Mouse (Mus musculus): ENCODE data around the gene Klhl2. TPM values are rescaled to one million over a fixed set of nuclear protein-coding genes. Genes with fewer than 3 reads are reported as not detected.
A peak's percentile ranks its signal among the peaks of the same experiment; 100 is the strongest.

Gene Klhl2
- total and polyA plus RNA-seq, 2 experiments from 2014 or later: 27.4 to 41.0 TPM

DNA sequence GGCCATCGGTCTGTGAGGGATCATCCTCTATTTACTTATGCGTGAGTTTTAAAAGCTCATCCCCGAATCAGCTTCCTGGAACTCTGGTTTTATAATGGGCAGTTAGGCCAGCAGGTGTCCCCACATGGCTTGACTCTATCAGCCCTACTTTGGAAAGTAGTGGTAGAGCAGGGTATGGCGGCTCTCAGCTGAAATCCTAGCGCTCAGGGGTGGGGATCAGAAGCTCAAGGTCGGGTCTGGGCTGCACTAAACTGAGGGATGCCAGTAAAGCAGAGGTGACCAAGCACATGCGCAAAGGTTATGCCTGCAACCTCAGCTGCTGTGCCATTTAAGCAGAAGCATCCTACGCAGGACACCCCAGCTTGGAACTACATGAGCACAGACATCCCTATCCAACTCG, 71.9 kb downstream of the Klhl2 start:
- no peak overlapping the region for H3K4me2 ChIP-seq (ENCODE audit: low read depth, low read length)
- H3K27me3 ChIP-seq (ENCODE audit: insufficient read depth, low read length): no peaks in the 10 kb centered on the region
- H3K27ac ChIP-seq: no peak overlapping the region
- no peak overlapping the region for H3K4me3 ChIP-seq (ENCODE audit: low read length)
- peak; percentile 37 for TF ChIP-seq CTCF (IDR thresholded peaks at IDR 0.05; ENCODE audit: low read depth)
- H3K4me1 ChIP-seq (ENCODE audit: insufficient read depth, low read length): no peaks in the 10 kb centered on the region
- H3K9me3 ChIP-seq (ENCODE audit: low read length): no peaks in the 10 kb centered on the region
- 74% methylated on average over 9 of the region's 9 CpGs for WGBS
- H3K36me3 ChIP-seq (ENCODE audit: insufficient read depth, low read length): no peaks in the 10 kb centered on the region
- H3K9ac ChIP-seq (replicated peaks; ENCODE audit: low read length): no peak overlapping the region
- ATAC-seq (no peak), DNase-seq (ENCODE audit: low spot score) (peak; percentile 13)

DNA sequence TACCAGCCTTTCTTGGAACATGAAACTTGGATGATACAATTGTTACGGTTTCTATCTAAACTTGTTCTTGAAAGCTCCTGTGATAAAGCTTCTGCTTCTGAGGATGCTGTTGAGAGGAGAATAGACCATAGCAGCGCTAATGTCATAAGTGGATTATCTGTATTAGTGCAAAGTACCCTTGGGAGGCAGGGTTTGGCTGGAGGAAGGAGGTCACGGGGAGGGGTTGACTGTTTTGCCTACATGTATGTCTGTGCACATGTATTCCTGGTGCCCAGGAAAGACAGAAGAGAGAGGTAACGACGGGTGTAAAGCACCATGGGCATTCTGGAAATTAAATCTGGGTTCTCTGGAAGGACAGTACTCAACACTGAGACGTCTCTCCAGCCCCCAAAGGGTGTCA, 75.7 kb downstream of the Klhl2 start:
- no peak overlapping the region for H3K4me3 ChIP-seq (ENCODE audit: low read length)
- H3K27ac ChIP-seq: no peak overlapping the region
- ATAC-seq (no peak), DNase-seq (ENCODE audit: low spot score) (no peak)
- TF ChIP-seq CTCF (IDR thresholded peaks at IDR 0.05; ENCODE audit: low read depth): no peak
- 91% methylated on average over 6 of the region's 6 CpGs for WGBS
- H3K9ac ChIP-seq (replicated peaks; ENCODE audit: low read length): no peak overlapping the region
- no peak overlapping the region for H3K4me2 ChIP-seq (ENCODE audit: low read depth, low read length)
- no peaks in the 10 kb centered on the region for H3K27me3 ChIP-seq (ENCODE audit: insufficient read depth, low read length)
- no peaks in the 10 kb centered on the region for H3K4me1 ChIP-seq (ENCODE audit: insufficient read depth, low read length)
- H3K9me3 ChIP-seq (ENCODE audit: low read length): no peaks in the 10 kb centered on the region
- H3K36me3 ChIP-seq (ENCODE audit: insufficient read depth, low read length): no peaks in the 10 kb centered on the region

DNA sequence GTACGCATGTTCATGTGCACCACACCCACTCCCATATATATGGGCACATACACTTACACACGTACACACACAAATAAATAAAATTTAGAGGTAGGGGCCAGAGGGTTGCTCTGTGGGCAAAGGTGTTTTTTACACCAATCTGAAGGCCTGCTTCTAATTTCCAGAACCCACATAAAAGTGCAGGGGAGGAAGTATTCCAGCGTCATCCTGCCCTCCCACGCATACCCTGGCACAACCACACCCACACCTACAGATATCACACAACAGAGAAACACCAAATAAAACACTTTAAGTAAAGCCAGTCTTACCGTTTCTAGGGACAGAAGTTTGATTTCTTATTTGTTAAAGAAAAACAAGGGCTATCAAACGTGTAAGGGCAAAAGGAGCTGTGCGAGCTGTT, 79.0 kb downstream of the Klhl2 start:
- TF ChIP-seq CTCF (IDR thresholded peaks at IDR 0.05; ENCODE audit: low read depth): no peak
- Histone ChIP-seq H3K27ac (no peak overlapping the region), H3K9ac (replicated peaks; ENCODE audit: low read length) (no peak overlapping the region), H3K27me3 (ENCODE audit: insufficient read depth, low read length) (no peaks in the 10 kb centered on the region), H3K4me1 (ENCODE audit: insufficient read depth, low read length) (no peaks in the 10 kb centered on the region), H3K4me2 (ENCODE audit: low read depth, low read length) (no peak overlapping the region), H3K36me3 (ENCODE audit: insufficient read depth, low read length) (no peaks in the 10 kb centered on the region), H3K9me3 (ENCODE audit: low read length) (no peaks in the 10 kb centered on the region), H3K4me3 (ENCODE audit: low read length) (no peak overlapping the region)
- DNase-seq (ENCODE audit: low spot score): no peak
- 88% methylated on average over 7 of the region's 7 CpGs for WGBS
- no peak for ATAC-seq

DNA sequence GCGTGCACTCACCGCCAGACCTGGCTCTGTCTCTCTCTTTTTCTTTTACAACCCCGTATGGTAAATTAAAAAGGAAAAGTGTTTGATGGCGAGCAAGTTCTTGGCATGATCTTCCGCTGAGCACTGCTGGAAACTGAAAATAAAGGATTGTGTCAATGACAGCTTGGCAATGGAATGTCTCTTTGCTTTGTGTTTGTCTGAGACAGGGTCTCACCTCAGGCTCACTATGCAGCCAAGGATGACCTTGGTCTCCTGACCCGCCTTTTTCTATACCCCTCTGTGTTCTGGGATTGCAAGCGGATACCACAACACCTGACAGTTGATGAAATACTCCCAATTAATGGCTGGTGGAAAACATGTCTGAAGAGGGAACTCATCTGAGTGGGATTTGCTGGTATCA, 80.2 kb downstream of the Klhl2 start:
- H3K4me1 ChIP-seq (ENCODE audit: insufficient read depth, low read length): no peaks in the 10 kb centered on the region
- no peak overlapping the region for H3K9ac ChIP-seq (replicated peaks; ENCODE audit: low read length)
- no peaks in the 10 kb centered on the region for H3K9me3 ChIP-seq (ENCODE audit: low read length)
- H3K36me3 ChIP-seq (ENCODE audit: insufficient read depth, low read length): no peaks in the 10 kb centered on the region
- WGBS: 46% methylated on average over 7 of the region's 7 CpGs
- ATAC-seq (no peak), DNase-seq (ENCODE audit: low spot score) (no peak)
- no peak for TF ChIP-seq CTCF (IDR thresholded peaks at IDR 0.05; ENCODE audit: low read depth)
- no peak overlapping the region for H3K27ac ChIP-seq
- no peak overlapping the region for H3K4me3 ChIP-seq (ENCODE audit: low read length)
- H3K27me3 ChIP-seq (ENCODE audit: insufficient read depth, low read length): no peaks in the 10 kb centered on the region
- H3K4me2 ChIP-seq (ENCODE audit: low read depth, low read length): no peak overlapping the region

DNA sequence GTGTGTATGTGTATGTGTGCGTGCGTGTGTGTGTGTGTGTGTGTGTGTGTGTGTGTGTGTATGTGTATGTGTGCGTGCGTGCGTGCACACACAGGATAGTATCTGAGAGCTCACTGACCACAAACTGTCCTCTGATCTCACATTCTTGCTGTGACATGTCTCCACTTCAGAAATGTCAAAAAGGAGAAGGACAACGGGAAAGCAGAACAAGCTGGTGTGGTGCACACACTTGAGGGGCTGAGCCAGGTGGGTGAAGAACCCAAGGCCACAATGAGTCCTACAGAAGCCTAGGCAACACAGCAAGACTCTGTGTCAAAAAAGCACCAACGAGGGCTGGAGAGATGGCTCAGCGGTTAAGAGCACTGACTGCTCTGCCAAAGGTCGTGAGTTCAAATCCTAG, 81.2 kb downstream of the Klhl2 start:
- WGBS: 83% methylated on average over 8 of the region's 9 CpGs
- ATAC-seq: no peak
- no peaks in the 10 kb centered on the region for H3K4me1 ChIP-seq (ENCODE audit: insufficient read depth, low read length)

DNA sequence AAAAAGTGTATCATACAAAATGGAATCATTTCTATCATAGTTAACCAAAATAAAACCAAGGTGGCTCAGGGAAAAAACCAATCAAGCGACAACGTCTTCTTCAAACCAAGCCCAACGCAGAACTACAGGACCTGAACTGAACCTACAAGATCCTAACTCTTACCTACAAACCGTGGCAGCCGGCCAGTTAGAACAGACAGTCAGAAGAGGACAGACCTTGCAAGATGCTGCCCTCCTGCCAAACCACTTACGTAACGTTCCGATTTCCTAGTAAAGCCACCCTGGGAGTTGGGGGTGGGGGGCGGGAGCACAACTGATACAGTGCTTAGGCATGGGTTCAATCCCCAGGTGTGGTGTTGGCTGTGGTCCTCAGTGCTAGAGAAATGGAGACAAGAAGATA, 82.8 kb downstream of the Klhl2 start:
- DNase-seq (ENCODE audit: low spot score) (no peak), ATAC-seq (no peak)
- no peak overlapping the region for H3K4me3 ChIP-seq (ENCODE audit: low read length)
- no peaks in the 10 kb centered on the region for H3K36me3 ChIP-seq (ENCODE audit: insufficient read depth, low read length)
- TF ChIP-seq CTCF (IDR thresholded peaks at IDR 0.05; ENCODE audit: low read depth): no peak
- H3K9me3 ChIP-seq (ENCODE audit: low read length): no peaks in the 10 kb centered on the region
- H3K27ac ChIP-seq: no peak overlapping the region
- no peaks in the 10 kb centered on the region for H3K4me1 ChIP-seq (ENCODE audit: insufficient read depth, low read length)
- no peak overlapping the region for H3K9ac ChIP-seq (replicated peaks; ENCODE audit: low read length)
- no peaks in the 10 kb centered on the region for H3K27me3 ChIP-seq (ENCODE audit: insufficient read depth, low read length)
- WGBS: 88% methylated on average over 9 of the region's 9 CpGs
- H3K4me2 ChIP-seq (ENCODE audit: low read depth, low read length): no peak overlapping the region

More for the DNA sequence above, 81.2 kb downstream of the Klhl2 start:
- Histone ChIP-seq H3K4me3 (ENCODE audit: low read length) (no peak overlapping the region), H3K27ac (no peak overlapping the region), H3K36me3 (ENCODE audit: insufficient read depth, low read length) (no peaks in the 10 kb centered on the region), H3K4me2 (ENCODE audit: low read depth, low read length) (no peak overlapping the region), H3K9me3 (ENCODE audit: low read length) (no peaks in the 10 kb centered on the region), H3K27me3 (ENCODE audit: insufficient read depth, low read length) (no peaks in the 10 kb centered on the region), H3K9ac (replicated peaks; ENCODE audit: low read length) (no peak overlapping the region)
- no peak for TF ChIP-seq CTCF (IDR thresholded peaks at IDR 0.05; ENCODE audit: low read depth)
- no peak for DNase-seq (ENCODE audit: low spot score)

DNA sequence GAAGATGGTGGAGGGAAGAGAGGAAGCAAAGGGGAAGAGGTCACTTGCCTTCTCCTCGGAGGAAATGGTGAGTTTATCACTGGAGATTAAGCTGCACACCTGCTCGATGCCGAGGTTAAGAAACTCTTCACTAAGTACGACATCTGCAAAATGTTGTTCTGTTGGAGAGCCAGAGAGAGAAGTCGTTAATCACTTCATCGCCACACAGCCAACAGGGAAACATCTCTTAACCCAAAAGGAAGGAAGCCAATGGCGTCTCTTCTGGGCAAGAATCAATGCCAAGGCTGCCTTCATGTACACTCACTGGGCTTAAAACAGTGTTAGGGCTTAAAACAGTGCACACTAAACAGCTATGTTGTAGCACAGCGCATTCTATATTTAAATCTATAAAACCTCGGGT, 85.7 kb downstream of the Klhl2 start:
- Histone ChIP-seq H3K4me1 (ENCODE audit: insufficient read depth, low read length) (no peaks in the 10 kb centered on the region), H3K9me3 (ENCODE audit: low read length) (no peaks in the 10 kb centered on the region), H3K4me3 (ENCODE audit: low read length) (no peak overlapping the region), H3K27ac (no peak overlapping the region), H3K27me3 (ENCODE audit: insufficient read depth, low read length) (no peaks in the 10 kb centered on the region), H3K9ac (replicated peaks; ENCODE audit: low read length) (no peak overlapping the region), H3K4me2 (ENCODE audit: low read depth, low read length) (no peak overlapping the region), H3K36me3 (ENCODE audit: insufficient read depth, low read length) (no peaks in the 10 kb centered on the region)
- no peak for TF ChIP-seq CTCF (IDR thresholded peaks at IDR 0.05; ENCODE audit: low read depth)
- no peak for ATAC-seq
- 73% methylated on average over 9 of the region's 9 CpGs for WGBS
- no peak for DNase-seq (ENCODE audit: low spot score)

All from hindbrain, postnatal 0 days (tissue).